Mouse (Mus musculus): Measurements from ENCODE around the gene Riok2.

DNA sequence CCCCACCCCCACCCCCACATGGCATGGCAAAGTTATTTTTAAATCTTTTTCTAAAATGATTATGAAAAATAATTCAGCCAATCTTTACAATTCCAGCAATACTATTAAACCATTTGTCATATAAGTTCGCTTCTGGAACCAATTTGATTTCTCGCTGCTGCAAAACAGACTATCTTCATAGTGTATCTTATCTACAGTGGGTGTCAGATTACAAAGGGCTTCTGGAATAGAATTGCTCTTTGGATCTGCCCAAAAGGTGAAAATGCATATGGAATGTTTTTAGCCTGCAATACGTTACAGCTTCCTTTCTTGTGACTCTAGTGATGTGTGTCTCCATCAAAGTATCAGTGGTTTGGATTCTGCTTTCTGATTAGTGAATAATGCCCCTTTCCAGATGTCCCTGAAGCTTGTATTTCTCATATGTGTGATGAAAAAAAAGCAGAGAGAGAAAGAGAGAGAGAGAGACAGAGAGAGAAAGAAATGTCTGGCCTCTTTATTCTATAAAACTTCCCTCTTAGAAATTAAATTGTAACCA, 29.5 kb downstream of the Riok2 start:
- TF ChIP-seq CTCF (IDR thresholded peaks at IDR 0.05; ENCODE audit: low read depth) (no peak), EP300 (IDR thresholded peaks at IDR 0.05; ENCODE audit: low read depth) (no peak)

All from liver, postnatal 0 days (tissue).